Mouse (Mus musculus): Measurements from ENCODE around the gene Slain2.

- TF ChIP-seq CTCF (IDR thresholded peaks at IDR 0.05; ENCODE audit: low read depth, low read length): no peak
- TF ChIP-seq POLR2A (IDR thresholded peaks at IDR 0.05; ENCODE audit: insufficient read depth, low read length): no peak
- TF ChIP-seq EP300 (IDR thresholded peaks at IDR 0.05; ENCODE audit: insufficient read depth, low read depth, low read length): no peak
Measured at GRCm38 (mm10) chr5:72881748-72882411, 32.2 kb upstream of the Slain2 start.
